Mouse (Mus musculus) CH12.LX (cell line): ENCODE data around the gene Cbx4.

Experiments used
- CTCF ChIP-seq, 2 experiments: IDR thresholded peaks in 1 of 2; conservative IDR thresholded peaks in 1 of 2; 2 replicates each; pipeline ENCODE4 v1.5.1; 2011 to 2012; ENCODE audit warnings: low read depth in 2 of 2, low read length in 2 of 2, improper control_type of control experiment in 1 of 2, inconsistent platforms in 1 of 2, mild to moderate bottlenecking in 1 of 2, moderate library complexity in 1 of 2
- EP300 ChIP-seq: IDR thresholded peaks from 2 replicates; pipeline ENCODE4 v1.6.1; 2011; ENCODE audit warnings: low read length, improper control_type of control experiment
- MAFK ChIP-seq: IDR thresholded peaks from 2 replicates; pipeline ENCODE4 v1.6.1; 2011; ENCODE audit warnings: low read length, improper control_type of control experiment; ENCODE audit not compliant: insufficient replicate concordance
- MAX ChIP-seq: IDR thresholded peaks from 2 replicates; pipeline ENCODE4 v1.6.1; 2011; ENCODE audit warnings: low read length, improper control_type of control experiment
- MAZ ChIP-seq: IDR thresholded peaks from 2 replicates; pipeline ENCODE4 v1.6.1; 2012; ENCODE audit warnings: low read depth, mild to moderate bottlenecking, inconsistent platforms, low read length, improper control_type of control experiment, moderate library complexity
- PAX5 ChIP-seq: IDR thresholded peaks from 2 replicates; pipeline ENCODE4 v1.6.1; 2012; ENCODE audit warnings: low read length, inconsistent platforms, mixed read lengths
- POLR2A ChIP-seq: IDR thresholded peaks from 2 replicates; pipeline ENCODE4 v1.6.1; 2011; ENCODE audit warnings: low read depth, mild to moderate bottlenecking, improper control_type of control experiment, low read length
- RAD21 ChIP-seq: IDR thresholded peaks from 2 replicates; pipeline ENCODE4 v1.6.1; 2011; ENCODE audit warnings: low read depth, mild to moderate bottlenecking, low read length, improper control_type of control experiment, moderate library complexity
- USF2 ChIP-seq: conservative IDR thresholded peaks from 2 replicates; pipeline ENCODE4 v1.6.1; 2011; ENCODE audit warnings: low read depth, low read length, improper control_type of control experiment

GRCm38 (mm10) chr11:119123522-119124319 is 37.7 kb upstream of the Cbx4 start:
- TF ChIP-seq MAZ: no peak
- TF ChIP-seq RAD21: no peak
- no peak for TF ChIP-seq USF2
- no peak for TF ChIP-seq CTCF (conservative IDR thresholded peaks at IDR 0.05 in 1 of 2, IDR thresholded peaks at IDR 0.05 in 1 of 2; ENCODE audit: low read depth in 2 of 2, low read length in 2 of 2)
- no peak for TF ChIP-seq MAX
- TF ChIP-seq MAFK: no peak
- no peak for TF ChIP-seq EP300
- TF ChIP-seq PAX5: no peak
- no peak for TF ChIP-seq POLR2A
